Mouse (Mus musculus): ENCODE results near the gene Cacul1. TPM values are rescaled to one million over a fixed set of nuclear protein-coding genes. Genes with fewer than 3 reads are reported as not detected.

Gene Cacul1
- polyA plus RNA-seq (2017; shearing (Covaris generic)): 52.1 TPM

GRCm38 (mm10) chr19:60580582-60581339, at the start of gene Cacul1:
Gene Cacul1, minus strand, starts transcription at chr19:60581025.

Other genes with a start within 250 kb of the Cacul1 start
- not detected for gene Prlhr, start 112.7 kb downstream of the Cacul1 start, polyA plus RNA-seq (2017; shearing (Covaris generic))
- gene Nanos1, start 175.0 kb upstream of the Cacul1 start, polyA plus RNA-seq (2017; shearing (Covaris generic)): 5.5 TPM
- 126 TPM for gene Eif3a, start 209.6 kb upstream of the Cacul1 start, polyA plus RNA-seq (2017; shearing (Covaris generic))
- 26.4 TPM for gene Fam45a, start 230.6 kb upstream of the Cacul1 start, polyA plus RNA-seq (2017; shearing (Covaris generic))